Mouse (Mus musculus): ENCODE measurements around the gene Rfc3. TPM values are rescaled to one million over a fixed set of nuclear protein-coding genes. Genes with fewer than 3 reads are reported as not detected.

The Rfc3 gene
- 10 to 100 TPM; 30.6 to 52.2 TPM for polyA plus RNA-seq (2012; fragmentation: generic; extraction: Trizol)

GRCm38 (mm10) chr5:151650700-151651410, at the start of gene Rfc3:
Gene Rfc3 (minus strand): TSS chr5:151651242.

GRCm38 (mm10) chr5:151605921-151606320, 45.1 kb downstream of the Rfc3 start, which contains the start of gene Vmn2r18:
Gene Vmn2r18 (minus strand): TSS chr5:151606021.

Other genes with a start within 250 kb of the Rfc3 start
- gene Gm42906, start 223.1 kb downstream of the Rfc3 start, polyA plus RNA-seq (2012; fragmentation: generic; extraction: Trizol), result not detected
- under 1 TPM in 1 of 2 experiments, not detected in 1; 0.01 TPM for gene Vmn2r18, start 45.2 kb downstream of the Rfc3 start, polyA plus RNA-seq (2012; fragmentation: generic; extraction: Trizol)

Measured in C3H10T1/2 (cell line).